Mouse (Mus musculus) A20 (cell line): ENCODE data around the gene Rgs6.
A peak's percentile ranks its signal among the peaks of the same experiment; 100 is the strongest.

ENCODE experiments used
- DNase-seq: peaks from one replicate; pipeline ENCODE4 v3.0.0-alpha.2; 2011; ENCODE audit warnings: low read depth, low spot score

Gene Rgs6

DNA sequence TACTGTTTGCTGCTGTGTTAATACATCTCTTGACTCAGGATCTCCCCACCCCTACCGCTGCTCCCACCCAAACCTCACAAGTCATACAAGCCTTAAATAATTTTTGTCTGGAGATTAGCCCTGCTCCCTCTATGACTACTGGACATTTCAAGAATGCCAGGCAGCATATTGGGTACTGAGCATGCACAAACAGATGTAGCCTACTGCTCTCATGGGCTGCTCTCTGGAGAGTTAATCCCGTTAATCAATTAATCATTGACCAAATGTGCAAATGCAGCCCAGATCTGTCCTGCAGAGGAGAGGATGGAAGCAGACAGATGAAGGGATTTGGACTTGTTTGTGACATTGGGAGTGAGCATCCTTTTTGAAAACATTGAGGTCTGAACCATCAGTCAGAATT is at the start of gene Rgs6:
Gene Rgs6, plus strand, starts transcription at position 276 of the 400 bp plus-strand sequence.
- DNase-seq = no peak

DNA sequence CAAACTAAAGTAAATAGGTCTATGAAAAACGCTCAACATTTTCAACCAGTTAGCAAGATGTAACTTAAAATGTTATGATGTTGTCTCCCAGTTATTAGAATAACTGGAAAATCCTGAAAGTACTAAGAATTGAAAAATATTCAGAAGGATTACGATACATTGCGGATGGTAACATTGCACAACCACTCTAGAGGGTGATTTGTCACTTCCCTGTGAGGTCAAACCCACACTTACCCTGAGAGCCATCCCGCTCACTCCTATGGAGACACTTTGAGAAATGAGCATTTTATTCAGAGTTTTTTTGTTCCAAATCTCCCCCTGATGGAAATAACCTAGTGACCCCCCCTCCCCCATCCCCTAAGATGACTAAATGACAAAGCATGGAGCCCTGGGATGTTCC is 41.0 kb upstream of the Rgs6 start:
- no peak for DNase-seq

DNA sequence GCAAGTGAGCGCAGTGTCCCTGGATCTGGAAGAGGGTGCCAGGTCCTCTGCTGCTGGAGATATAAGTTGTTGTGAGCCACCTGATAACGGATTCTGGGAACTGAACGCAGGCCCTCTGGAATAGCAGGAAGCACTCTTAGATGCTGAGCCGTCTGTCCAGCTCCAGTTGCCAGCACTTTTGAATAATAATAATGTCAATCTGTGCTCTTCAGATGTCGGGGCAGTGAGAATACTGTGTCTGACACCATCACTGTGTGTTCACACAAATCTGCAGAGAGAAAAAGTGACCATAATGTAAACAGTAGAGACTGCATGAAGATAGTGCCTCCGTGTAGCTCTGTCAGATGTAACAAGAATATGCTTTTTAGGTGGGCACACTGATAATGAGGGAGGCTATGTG is 38.9 kb upstream of the Rgs6 start:
- DNase-seq = no peak

DNA sequence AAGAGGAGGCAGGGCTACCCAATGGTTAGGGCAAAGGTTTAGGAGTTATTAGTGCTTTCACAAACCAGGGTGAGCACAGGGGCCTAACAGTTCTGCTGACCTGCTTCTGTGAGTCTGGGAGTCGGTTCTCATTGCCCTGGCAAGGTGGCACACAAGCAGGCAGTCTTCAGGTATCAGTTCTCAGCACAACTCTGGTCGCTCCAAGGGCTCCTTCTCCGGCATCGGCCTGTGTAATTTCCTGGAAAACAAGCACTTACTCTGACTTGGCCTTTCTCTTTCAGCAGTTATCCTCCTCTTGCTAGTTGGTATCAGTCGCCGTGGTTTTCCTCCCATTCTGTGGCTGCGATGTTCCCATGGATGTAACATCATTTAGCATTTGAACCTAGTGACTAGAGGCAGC is 38.0 kb upstream of the Rgs6 start:
- no peak for DNase-seq

DNA sequence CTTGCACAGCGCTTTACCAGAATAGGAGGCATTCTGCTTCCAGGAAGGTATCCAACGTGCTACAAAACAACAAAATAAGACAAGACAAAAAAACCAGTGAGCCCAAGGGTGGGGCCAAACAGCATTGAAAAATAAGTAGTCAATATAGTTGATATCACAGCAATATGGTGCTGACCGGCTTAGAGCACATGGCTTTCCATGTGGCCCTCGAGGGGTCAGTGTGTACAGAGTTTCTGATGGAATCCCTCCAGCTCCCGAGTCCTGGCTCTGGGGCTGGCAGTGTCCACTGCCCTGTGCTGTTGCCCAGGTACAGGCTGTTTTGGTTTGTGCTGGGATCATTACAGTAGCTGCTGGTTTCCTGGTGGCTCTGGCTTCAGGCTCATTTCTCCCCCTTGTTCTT is 35.7 kb upstream of the Rgs6 start:
- DNase-seq = no peak

DNA sequence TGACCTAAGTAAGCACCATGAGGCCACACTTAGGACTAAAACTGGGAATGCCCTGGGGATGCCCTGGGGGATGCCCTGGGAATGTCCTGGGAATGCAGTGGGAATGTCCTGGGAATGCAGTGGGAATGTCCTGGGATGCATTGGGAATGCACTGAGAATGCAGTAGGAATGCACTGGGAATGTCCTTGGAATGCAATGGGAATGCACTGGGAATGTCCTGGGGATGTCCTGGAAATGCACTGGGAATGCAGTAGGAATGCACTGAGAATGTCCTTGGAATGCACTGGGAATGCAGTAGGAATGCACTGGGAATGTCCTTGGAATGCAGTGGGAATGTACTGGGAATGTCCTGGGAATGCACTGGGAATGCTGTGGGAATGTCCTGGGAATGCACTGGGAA is 25.2 kb upstream of the Rgs6 start:
- no peak for DNase-seq

DNA sequence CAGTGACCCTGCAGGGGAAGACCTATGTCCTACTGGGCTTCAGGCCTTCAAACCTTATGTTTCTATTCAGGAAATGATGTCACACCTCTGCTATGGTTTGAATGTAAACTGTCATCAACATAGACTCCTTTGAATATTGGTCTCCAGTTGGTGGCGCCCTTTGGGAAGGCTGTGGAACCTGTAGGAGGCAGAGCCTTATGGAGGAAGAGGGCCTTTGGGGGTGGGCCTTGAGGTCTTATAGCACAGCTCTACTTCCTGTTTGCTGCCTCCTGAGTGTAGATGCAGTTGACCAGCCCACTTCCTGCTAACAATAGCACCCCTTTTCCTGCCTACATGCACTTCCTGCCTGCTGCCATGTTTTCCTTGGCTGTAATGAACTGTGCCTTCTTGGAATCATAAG is 19.7 kb upstream of the Rgs6 start:
- DNase-seq = peak; percentile 36

DNA sequence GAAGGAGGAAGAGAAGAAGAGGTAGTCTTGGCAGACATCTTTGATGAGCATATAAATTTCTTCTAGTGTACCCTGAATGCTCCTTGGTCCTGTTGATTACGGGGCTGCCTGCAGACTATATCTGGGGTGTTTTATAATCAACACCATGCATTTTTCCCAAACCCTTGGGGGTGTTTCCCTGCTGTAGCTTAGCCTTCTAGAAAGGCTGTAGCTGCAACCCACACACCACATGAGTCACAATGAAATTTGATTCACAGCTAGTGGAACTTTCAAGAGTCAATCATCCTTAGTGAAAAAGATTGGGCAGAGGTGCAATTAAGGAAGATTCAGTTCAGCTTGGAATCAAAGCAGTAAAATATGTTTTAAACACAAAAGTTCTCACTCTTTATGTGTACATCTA is 15.4 kb upstream of the Rgs6 start:
- DNase-seq = no peak

DNA sequence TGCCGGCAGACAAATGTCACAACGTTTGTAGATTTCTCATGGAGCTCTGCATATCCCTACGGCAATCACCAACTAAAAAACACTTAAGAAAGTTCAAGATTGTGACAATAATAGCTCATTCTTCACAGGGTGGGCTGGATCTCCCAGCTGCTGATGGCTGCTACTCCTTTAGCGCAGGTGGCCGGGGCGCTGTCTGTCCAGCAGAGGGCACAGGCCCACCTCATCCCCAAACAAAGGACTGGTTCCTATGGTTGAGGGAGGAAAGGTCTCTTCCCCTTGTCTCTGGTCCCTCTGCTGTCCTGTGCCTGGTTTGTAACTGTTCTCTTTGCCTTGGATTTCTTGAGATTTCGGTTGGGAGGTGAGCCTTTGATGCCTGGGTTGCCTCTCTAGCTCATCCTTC is 1.5 kb upstream of the Rgs6 start:
- DNase-seq = peak; percentile 12

DNA sequence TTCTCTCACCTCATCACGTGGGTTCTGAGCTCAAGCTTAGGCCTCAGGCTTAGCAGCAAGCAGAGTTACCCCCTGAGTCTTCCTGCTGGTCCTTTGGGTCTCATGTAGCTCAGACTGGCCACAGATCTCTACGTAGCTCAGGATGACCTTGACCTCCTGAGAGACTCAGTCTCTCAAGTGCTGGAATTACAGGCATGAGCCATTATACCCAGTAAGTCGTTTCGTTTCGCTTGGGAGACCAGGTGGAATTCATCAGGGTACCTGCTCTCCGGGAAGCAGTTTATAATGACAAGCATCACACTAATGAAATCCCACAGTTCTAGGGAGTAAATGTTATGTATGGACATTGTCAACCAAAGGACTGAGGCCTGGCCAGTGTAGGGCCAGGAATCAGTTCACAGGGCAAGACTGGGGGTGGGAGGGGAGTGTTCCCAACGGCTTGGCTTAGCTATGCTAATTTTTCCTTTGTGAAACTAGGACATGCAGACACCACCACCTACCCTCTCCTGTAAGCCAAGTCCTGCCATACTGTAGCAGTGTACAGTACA is 670 bp upstream of the Rgs6 start:
- no peak for DNase-seq

DNA sequence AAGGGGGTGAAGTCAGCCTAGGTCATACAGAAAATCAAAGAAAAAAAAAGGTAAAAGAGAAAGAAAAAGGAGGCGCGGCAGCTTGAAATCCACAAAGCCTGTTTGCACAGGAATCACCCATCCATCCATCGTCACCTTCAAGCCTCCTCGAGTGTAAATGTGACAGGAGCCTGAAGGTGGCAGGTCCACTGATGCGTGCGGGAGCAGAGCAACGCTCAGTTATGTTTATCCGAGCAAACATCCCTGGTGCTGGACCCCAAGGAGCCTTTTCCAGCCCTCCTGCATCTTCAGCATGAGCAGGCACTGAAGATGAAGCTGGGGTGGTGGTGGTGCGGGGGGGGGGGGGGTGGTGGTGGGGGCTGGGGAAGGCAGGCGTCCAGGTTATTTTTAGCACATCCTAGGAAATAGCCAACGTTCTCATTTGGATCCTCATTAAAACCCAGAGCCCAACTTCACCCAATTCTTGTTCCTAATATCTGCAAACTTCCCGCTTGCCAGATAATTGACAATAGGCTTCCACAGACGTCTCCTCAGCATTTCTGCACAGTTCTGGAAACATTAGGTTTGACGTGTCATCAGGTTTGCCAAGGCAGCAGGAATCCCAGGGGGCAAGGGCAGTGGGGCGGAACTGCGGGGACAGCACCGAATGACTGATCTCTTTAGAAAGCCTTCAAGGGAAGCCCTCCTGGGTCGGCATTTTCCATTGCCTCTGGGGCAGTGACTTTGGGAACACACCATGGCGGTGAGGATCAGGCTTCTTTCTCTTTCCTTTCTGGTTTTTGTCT is 946 bp downstream of the Rgs6 start:
- DNase-seq = no peak

DNA sequence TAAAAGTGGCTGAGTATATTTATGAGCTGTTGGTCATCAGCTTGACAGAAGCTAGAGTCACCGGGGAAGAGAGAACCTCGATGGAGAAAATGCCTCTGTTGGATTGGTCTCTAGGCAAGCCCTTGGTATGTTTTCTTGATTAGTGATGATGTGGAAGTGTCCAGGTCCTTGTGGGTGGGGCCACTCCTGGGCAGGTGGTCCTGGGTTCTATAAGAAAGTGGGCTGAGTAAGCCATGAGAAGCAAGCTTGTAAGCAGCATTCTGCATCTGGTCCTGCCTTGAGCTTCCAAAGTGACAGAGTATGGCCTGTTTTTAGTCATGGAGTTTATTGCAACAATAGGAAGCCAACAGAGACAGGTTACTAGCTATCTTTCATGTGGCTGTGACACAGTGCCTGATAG is 10.9 kb downstream of the Rgs6 start:
- no peak for DNase-seq

DNA sequence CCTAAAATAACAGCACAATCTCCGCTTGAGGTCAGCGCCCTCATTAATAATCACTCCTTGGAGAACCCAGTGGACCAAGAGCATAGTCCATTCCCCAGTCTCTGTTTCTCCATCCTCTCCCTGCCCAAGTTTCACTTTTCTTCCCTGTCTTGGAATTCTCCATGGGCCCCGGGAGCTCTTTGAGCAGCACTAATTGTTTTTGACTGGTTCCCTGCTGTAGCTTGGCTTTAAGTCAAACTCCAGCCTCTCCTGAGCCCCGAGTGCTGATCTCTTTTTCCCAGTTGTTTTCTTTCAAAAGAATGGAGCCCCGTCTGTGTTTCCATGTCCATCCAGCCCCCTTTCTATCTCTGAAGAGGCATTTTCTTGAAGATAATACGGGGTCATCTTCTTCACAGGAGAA is 12.3 kb downstream of the Rgs6 start:
- no peak for DNase-seq

DNA sequence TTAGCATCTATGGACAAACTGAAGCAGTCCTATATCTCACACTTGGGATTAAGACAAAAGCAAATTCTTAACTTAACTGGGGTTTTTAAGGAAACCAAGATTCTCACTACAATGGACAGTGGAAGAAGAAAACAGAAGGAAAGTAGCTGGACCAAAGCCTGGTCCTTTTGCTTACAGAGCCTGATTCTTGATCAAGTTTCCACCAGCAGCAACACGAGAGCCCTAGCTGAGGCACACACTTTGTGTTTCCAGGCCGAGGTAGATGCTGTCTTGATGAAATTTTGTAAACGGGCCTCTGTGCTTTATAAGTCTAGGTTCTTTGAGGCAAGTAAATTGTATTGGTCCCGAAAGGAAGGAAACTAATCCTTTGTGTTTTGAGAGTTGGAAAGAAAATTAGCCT is 14.7 kb downstream of the Rgs6 start:
- no peak for DNase-seq

DNA sequence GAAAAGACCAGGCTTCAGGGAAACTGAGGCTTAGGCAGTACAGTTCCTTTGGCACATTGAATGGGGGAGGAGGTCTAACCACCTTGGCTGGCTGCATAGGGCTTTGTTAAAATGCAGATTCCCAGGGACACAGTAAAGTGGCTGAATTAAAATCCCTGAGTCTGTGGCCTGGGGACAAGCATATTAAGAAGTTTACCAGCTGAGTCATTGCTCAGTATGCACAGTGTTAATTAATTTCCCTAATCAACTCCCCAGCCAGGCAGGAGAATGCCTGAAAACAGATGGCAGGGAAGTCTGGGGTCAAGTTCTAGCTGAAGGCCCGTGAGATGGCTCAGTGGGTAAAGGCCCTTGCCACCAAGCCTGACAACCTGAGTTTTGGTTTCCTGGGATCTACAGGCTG is 15.2 kb downstream of the Rgs6 start:
- DNase-seq = no peak

DNA sequence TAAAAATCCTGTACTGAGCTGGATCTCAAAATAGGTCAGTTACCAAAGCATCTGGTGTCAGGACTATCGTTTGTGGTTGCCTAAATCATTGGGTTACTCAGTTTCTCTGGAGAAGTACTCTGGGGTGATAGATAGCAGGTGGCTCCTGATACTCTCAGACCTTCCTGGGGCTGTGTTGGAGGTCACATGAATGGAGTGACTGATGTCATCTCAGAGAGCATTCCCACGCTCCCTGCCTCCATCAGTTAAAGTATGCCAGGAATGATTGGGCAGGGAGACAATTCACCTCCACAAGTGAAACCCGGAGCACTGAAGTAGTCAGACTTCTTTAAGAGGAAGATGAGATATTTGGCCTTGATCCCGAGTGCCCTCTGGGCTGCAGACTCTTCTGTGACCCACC is 15.9 kb downstream of the Rgs6 start:
- no peak for DNase-seq

DNA sequence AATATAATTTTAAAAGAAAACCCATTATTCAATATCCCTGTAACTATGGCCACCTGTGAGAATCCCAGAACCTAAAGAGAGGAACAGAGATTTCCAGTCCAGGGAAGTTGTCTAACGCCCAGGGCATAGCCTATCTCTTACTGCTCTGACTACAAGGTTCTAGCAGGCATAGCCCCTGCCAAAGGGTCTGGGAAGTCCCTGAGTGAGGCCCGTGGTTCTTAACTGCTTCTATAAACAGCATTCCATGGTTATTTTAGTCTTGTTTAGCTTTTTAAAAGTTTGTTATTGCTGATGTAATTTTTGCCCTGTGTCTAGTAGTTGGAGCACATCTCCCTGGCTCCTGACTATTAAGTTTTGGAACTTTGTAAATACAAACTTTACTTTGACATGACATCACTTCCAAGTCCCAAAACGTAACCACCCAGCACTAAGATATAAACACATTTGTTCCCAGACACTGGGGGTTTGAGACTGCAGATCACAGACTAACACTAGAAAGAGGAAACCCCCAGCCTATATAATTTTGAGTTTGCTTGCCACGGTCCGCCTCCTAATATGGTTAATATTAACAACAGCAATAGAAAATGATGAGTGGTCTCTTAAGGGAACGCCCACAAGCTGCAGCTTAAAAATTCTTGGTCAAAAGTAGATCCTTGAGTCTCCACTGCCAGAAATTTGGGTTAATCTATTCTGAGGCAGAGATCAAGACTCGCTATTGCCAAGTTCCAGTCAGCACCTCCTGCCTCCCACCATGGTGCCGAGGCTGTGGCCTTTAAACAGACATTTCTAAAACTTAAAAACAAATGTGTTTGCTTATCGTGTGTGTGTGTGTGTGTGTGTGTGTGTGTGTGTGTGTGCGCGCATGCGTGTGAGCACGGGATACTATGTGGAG is 24.9 kb downstream of the Rgs6 start:
- no peak for DNase-seq

DNA sequence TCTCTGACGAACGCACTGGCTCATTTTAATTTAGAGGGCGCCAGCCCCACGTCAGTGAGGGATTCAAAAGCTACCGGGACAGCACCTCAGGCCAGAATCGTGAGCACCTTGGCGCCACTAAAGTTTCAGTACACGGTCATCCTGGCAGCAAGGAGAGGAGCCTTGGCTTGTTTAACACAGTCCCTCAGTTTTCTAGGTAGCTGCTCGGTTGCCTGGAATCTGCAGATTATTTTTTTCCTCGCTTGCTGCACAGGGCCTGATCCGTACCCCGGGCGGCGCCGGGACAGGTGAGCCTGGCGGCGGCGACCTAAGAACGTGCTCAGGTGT is 28.4 kb downstream of the Rgs6 start:
- DNase-seq = no peak

DNA sequence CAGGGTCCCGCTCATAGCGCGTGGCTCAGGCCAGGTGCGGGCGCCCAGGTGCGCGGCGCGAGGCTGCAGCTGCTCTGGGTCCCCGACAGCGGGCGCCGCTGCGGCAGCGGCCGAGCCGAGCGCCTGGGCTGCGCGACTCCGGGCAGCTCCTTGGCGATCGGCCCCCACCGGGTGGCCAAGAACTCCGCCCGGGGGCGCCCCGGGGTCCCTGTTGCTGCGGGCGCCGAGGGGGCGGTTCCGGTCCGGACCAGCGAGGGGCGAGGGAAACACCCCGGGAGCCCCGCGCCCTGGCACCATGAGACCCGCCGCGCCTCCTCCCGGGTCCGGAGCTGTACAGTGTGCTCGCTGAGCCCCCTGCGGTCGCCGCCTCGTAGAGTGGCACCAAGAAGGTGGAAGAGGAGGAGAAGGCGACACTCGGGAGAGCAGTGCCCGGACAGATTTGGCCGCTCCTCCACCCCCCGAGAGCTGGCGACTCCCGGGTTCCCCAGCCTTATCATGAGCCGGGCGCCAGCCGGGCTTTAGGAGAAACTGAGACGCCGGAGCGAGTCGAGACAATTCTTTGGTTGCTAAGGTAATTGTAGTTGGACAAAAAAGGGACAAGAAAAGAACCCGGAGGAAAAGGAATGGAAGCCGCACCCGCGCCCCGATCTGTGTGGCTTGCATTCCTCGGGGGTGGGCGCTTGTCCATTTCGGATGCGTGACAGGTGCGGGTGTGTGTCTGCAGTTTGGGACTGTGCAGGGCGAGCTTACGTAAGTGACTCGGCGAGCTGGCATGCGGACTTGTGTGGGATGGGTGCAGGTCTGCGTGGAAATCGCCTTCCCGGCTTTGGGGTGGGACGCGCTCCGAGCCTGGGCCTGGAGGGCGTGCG is 29.0 kb downstream of the Rgs6 start:
- DNase-seq = no peak

DNA sequence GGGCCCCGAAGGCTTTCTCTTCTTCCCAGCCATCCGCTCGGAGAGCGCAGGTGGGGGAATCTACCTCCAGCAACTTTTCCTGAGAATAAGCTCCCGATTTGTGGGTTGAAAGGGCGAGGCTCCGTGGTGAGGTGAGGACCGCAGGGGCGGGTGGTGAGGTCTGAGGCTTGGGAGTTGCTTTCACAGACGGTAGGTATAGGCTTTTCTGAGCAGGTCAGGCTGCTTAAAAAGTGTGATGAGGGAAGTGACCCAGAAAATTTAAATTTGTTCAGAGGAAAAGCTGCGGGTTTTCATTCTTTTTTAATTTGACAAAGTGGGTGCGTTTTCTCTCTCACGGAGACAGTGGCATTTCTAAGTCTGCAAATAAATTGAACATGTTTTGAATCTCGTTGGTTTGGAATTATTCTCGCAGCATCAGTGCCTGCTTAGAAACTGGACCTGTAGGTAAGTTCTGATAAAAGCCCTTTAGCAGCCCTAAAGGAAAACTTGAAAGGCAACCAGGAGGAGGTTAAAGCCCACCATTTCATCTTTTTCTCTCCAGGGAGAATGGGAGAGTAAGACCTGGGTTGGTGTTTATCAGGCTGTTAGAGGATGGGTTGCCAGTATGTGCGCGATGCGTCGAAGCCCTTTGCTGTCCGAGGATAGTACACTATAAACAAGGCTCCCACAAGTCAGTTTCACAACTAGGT is 29.7 kb downstream of the Rgs6 start:
- DNase-seq = no peak

DNA sequence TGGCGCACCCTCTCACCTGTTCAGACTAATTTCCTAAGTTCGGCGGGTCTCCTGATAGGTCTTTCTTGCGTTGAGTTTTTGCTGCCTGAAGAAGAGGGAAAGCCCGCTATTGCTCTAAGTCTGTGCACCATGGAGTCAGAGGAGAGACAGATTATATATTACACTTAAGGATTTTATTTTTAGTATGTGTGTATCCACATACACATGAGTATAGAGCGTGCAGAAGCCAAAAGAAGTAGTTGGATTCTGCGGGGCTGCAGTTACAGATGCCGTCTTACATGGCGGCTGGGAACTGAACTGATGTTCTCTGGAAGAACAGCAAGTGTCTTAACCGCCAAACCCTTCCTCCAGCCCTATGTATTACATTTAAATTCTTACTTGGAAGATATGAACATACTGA is 52.3 kb downstream of the Rgs6 start:
- no peak for DNase-seq
